Mouse (Mus musculus) gastrocnemius, adult 8-10 months (tissue): ENCODE measurements at regions not wholly inside any gene's neighbourhood (a gene's known extent, or its start where the extent isn't known, plus 50 kb on each side); places are given as distances from the start of the nearest gene placed in this dataset.

Source experiments
- DNase-seq, 2 experiments: peaks; one replicate each; pipeline ENCODE4 v3.0.0; 2022; ENCODE audit warnings: low spot score in 2 of 2

- no peak for DNase-seq
Measured at GRCm38 (mm10) chr11:51911481-51911880, 54.0 kb upstream of the Jade2 start.

GRCm38 (mm10) chr11:51915656-51916032, 51.8 kb upstream of the Cdkn2aipnl start:
- DNase-seq: no peak

DNA sequence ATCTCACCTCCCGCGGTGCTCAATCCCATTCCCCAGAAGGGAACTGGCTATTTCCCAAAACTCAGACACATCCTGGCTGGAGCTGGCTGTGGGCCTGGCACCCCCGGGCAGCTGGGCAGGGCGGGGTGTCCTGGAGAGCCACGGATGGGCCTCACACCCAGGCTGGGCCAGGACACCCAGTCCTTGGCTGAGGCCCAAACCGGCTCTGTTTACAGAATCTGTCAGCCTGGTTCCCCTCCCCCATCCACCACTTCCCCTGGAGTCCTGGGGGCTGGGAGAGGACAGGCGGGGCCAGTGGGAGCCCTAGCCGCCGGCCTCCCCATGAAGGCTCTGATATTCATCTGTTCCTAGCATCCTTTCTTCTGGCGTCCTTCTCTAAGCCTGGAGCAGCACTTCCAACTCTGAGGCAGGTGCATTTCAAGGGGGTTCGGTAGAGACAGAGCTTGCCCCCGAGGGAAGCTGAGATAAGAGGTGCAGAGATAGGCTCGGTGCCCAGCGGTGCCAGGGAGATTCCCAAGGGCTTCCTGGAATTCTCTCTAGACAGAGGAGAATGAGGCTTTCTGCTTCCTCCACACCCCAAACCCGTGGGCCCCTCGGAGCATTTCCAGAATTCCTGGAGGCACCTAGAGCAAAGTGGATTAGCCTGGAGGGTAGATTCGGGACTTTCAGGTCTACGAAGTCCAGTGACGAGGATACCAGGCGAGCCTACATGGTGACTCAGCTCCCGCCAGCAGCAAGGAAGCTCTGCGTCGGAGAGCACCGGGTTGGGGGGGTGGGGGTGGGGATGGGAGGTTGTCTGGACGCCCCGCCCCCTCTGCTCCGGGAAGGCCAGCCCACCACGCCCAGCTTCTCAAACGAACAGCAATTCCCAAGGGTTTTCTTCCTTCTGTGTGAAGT, 51.2 kb upstream of the Cdkn2aipnl start:
- DNase-seq: peak; percentile 98 to 99
